Mouse (Mus musculus): ENCODE results near the gene Tex19.1. TPM values are rescaled to one million over a fixed set of nuclear protein-coding genes. Genes with fewer than 3 reads are reported as not detected.

The Tex19.1 gene
- polyA plus RNA-seq, 1 experiment from 2014 or later: not detected

GRCm38 (mm10) chr11:121121151-121121550 is 24.8 kb upstream of the Tex19.1 start:
- H3K9ac ChIP-seq: no peak overlapping the region
- H3K4me1 ChIP-seq (replicated peaks): no peaks in the 10 kb centered on the region
- no peaks in the 10 kb centered on the region for H3K27me3 ChIP-seq
- ATAC-seq (ENCODE audit: low read depth): no peak
- no peaks in the 10 kb centered on the region for H3K36me3 ChIP-seq
- WGBS: 77% methylated on average over 3 of the region's 3 CpGs
- H3K4me2 ChIP-seq: no peak overlapping the region
- no peak overlapping the region for H3K4me3 ChIP-seq
- no peak overlapping the region for H3K27ac ChIP-seq (replicated peaks)
- H3K9me3 ChIP-seq: no peaks in the 10 kb centered on the region

- H3K4me1 ChIP-seq (replicated peaks): no peaks in the 10 kb centered on the region
- no peaks in the 10 kb centered on the region for H3K9me3 ChIP-seq
- H3K27me3 ChIP-seq: no peaks in the 10 kb centered on the region
- H3K27ac ChIP-seq (replicated peaks): no peak overlapping the region
- no peak overlapping the region for H3K9ac ChIP-seq
- no peak overlapping the region for H3K4me3 ChIP-seq
- no peak for ATAC-seq (ENCODE audit: low read depth)
- no peak overlapping the region for H3K4me2 ChIP-seq
- H3K36me3 ChIP-seq: no peaks in the 10 kb centered on the region
- WGBS: 77% methylated on average over 2 of the region's 2 CpGs
These were observed 23.8 kb upstream of the Tex19.1 start for GRCm38 (mm10) chr11:121122024-121122670.

DNA sequence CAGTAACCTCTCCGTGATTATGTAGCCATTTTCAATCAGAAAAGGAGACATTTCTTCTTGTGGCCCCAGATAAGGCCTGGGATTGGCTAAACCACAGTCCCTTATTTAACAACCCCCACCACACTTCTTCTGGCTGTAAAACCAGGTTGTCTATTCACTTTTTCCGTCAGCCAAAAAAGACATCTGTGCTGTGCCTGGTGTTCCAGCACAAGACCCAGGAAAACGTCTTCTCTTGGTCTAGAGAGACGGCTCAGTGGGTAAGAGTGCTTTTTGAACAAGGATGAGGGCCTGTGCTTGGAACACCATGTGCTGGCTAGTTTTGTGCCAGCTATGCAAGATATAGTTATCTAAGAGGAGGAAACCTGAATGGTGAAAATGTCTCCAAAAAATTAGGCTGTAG is 22.5 kb upstream of the Tex19.1 start:
- ATAC-seq (ENCODE audit: low read depth): no peak
- Histone ChIP-seq H3K36me3 (no peaks in the 10 kb centered on the region), H3K4me3 (no peak overlapping the region), H3K4me2 (no peak overlapping the region), H3K27me3 (no peaks in the 10 kb centered on the region), H3K9ac (no peak overlapping the region), H3K4me1 (replicated peaks) (no peaks in the 10 kb centered on the region), H3K9me3 (no peaks in the 10 kb centered on the region), H3K27ac (replicated peaks) (no peak overlapping the region)
- 87% methylated on average over 4 of the region's 4 CpGs for WGBS

- ATAC-seq (ENCODE audit: low read depth): no peak
- no peak overlapping the region for H3K9ac ChIP-seq
- no peaks in the 10 kb centered on the region for H3K27me3 ChIP-seq
- 95% methylated on average over 3 of the region's 3 CpGs for WGBS
- no peak overlapping the region for H3K27ac ChIP-seq (replicated peaks)
- H3K36me3 ChIP-seq: no peaks in the 10 kb centered on the region
- no peaks in the 10 kb centered on the region for H3K9me3 ChIP-seq
- H3K4me1 ChIP-seq (replicated peaks): no peaks in the 10 kb centered on the region
- no peak overlapping the region for H3K4me2 ChIP-seq
- H3K4me3 ChIP-seq: no peak overlapping the region
These were observed 20.3 kb upstream of the Tex19.1 start for GRCm38 (mm10) chr11:121125522-121126172.

GRCm38 (mm10) chr11:121126395-121126794 is 19.5 kb upstream of the Tex19.1 start:
- no peak overlapping the region for H3K4me2 ChIP-seq
- no peaks in the 10 kb centered on the region for H3K9me3 ChIP-seq
- H3K27ac ChIP-seq (replicated peaks): no peak overlapping the region
- no peak for ATAC-seq (ENCODE audit: low read depth)
- no peaks in the 10 kb centered on the region for H3K27me3 ChIP-seq
- H3K4me3 ChIP-seq: no peak overlapping the region
- no peaks in the 10 kb centered on the region for H3K4me1 ChIP-seq (replicated peaks)
- WGBS: 78% methylated on average over 1 of the region's 1 CpGs
- H3K36me3 ChIP-seq: no peaks in the 10 kb centered on the region
- H3K9ac ChIP-seq: no peak overlapping the region

- no peak for ATAC-seq (ENCODE audit: low read depth)
- H3K36me3 ChIP-seq: no peaks in the 10 kb centered on the region
- 87% methylated on average over 3 of the region's 3 CpGs for WGBS
- no peak overlapping the region for H3K27ac ChIP-seq (replicated peaks)
- no peaks in the 10 kb centered on the region for H3K27me3 ChIP-seq
- H3K9ac ChIP-seq: no peak overlapping the region
- no peaks in the 10 kb centered on the region for H3K9me3 ChIP-seq
- H3K4me2 ChIP-seq: no peak overlapping the region
- no peak overlapping the region for H3K4me3 ChIP-seq
- H3K4me1 ChIP-seq (replicated peaks): no peaks in the 10 kb centered on the region
These were observed 18.5 kb upstream of the Tex19.1 start for GRCm38 (mm10) chr11:121127441-121127840.

DNA sequence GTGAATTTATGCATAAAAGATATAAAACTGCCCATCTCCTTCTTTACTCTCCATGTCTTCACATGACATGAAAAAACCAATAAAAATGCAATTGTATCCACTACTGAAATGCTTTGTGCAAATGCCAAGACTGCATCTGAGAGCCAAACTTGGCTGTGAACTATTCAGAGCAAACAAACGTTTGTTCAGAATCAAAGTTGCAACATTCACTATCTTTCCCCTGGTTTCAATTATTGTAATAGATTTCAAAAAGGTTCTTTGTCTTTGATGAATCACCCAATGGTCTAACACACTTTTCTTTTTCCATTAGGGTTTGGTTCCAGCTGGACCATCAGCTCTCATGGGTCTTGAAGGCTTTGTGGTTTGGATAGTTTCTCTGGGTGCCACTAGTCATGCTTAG is 16.3 kb upstream of the Tex19.1 start:
- Histone ChIP-seq H3K9ac (no peak overlapping the region), H3K4me3 (no peak overlapping the region), H3K4me2 (no peak overlapping the region), H3K4me1 (replicated peaks) (no peaks in the 10 kb centered on the region), H3K27ac (replicated peaks) (no peak overlapping the region), H3K36me3 (no peaks in the 10 kb centered on the region), H3K27me3 (no peaks in the 10 kb centered on the region), H3K9me3 (no peaks in the 10 kb centered on the region)
- ATAC-seq (ENCODE audit: low read depth): no peak
- WGBS: 83% methylated on average over 1 of the region's 1 CpGs

DNA sequence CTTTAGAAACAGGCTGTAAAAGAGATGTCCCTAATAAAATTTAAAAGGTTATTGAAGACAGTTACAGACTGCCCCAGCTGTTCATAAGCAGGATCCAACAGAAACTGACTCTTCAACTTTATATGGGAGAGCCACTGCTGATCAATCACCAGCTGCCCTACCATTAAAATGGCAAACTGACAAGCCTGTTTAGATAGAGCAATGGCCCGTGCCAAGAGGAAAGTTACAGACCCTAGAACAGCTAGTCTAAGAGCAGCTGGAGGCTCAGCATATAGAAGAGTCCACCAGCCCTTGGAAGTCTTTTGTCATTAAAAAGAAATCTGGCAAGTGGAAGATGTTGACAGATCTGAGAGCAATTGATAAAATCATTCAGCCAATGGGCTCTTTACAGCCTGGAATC is 11.3 kb upstream of the Tex19.1 start:
- H3K9ac ChIP-seq: no peak overlapping the region
- no peak overlapping the region for H3K4me3 ChIP-seq
- no peaks in the 10 kb centered on the region for H3K9me3 ChIP-seq
- H3K36me3 ChIP-seq: no peaks in the 10 kb centered on the region
- H3K4me1 ChIP-seq (replicated peaks): no peaks in the 10 kb centered on the region
- H3K4me2 ChIP-seq: no peak overlapping the region
- no peak overlapping the region for H3K27ac ChIP-seq (replicated peaks)
- no peak for ATAC-seq (ENCODE audit: low read depth)
- WGBS: 25% methylated on average over 1 of the region's 1 CpGs
- H3K27me3 ChIP-seq: no peaks in the 10 kb centered on the region; the same call in 1 of the 2 replicates

GRCm38 (mm10) chr11:121137682-121138081 is 8.3 kb upstream of the Tex19.1 start:
- 85% methylated on average over 5 of the region's 5 CpGs for WGBS
- Histone ChIP-seq H3K4me2 (no peak overlapping the region), H3K4me1 (replicated peaks) (0 out of 2 replicates have a peak, but pooled peaks cover 3% of the 10 kb centered on the region), H3K4me3 (no peak overlapping the region), H3K9ac (no peak overlapping the region), H3K36me3 (no peaks in the 10 kb centered on the region), H3K27ac (replicated peaks) (no peak overlapping the region), H3K27me3 (no peaks in the 10 kb centered on the region; the same call in 1 of the 2 replicates), H3K9me3 (no peaks in the 10 kb centered on the region)
- ATAC-seq (ENCODE audit: low read depth): no peak

DNA sequence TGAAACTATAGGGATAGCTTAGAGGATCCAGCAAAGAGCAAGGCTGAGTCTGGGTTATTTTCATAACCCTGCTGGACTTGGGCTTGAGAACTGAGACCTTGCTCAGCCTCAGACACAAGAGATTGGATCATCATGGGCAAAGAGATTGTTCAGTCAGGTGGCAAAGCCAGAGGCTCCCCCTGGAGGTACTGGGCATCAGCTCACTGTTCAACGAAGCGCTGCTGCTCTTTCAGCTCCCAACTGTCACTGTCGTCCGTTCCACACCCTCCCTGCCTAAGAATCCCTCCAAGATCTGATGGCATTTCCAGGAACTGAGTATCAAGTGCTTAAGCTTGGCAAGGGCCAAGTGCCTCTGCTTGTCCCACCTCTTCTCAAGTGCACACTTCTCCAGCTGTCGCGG is 7.2 kb upstream of the Tex19.1 start:
- Histone ChIP-seq H3K27ac (replicated peaks) (no peak overlapping the region), H3K9me3 (no peaks in the 10 kb centered on the region), H3K4me3 (no peak overlapping the region), H3K27me3 (no peaks in the 10 kb centered on the region; the same call in 1 of the 2 replicates), H3K4me1 (replicated peaks) (0 out of 2 replicates have a peak, but pooled peaks cover 3% of the 10 kb centered on the region), H3K9ac (no peak overlapping the region), H3K4me2 (no peak overlapping the region), H3K36me3 (no peaks in the 10 kb centered on the region)
- no peak for ATAC-seq (ENCODE audit: low read depth)
- 56% methylated on average over 6 of the region's 6 CpGs for WGBS

DNA sequence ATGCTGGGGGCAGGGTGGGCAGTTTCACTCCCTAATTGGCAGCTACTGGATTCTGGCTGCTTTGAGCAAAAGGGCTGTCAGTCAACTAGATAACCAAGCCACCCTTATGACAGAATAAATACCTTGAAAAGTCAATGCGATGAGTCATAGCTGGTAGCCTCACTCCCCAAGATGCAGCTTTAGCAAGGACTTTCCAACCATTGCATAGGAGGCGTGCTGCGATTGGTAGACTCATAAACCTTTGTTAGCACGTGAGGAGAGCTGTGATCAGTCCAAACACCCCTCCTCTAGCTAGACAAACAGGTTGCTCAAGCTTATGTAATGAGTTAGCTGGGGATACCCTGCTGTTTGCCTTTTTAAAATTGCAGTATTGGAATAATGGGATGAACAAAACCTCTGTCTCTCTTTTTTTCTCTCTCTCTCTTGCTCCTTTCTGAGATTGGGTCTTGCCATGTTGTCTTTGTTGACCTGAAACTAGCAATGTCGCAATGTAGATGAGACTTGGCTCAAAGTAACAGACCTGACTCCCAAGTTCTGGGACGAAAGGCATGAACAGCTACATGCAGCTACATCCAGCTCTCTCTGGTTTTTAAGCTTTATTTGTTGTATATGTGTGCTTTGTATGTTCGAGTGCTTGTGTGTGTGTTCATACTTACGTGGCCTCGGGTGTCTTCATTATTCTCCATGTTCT is 2.5 kb upstream of the Tex19.1 start:
- Histone ChIP-seq H3K9ac (no peak overlapping the region), H3K36me3 (no peaks in the 10 kb centered on the region), H3K4me2 (no peak overlapping the region), H3K4me3 (no peak overlapping the region), H3K27me3 (no peaks in the 10 kb centered on the region; the same call in 1 of the 2 replicates), H3K27ac (replicated peaks) (no peak overlapping the region), H3K4me1 (replicated peaks) (0 out of 2 replicates have a peak, but pooled peaks cover 3% of the 10 kb centered on the region), H3K9me3 (no peaks in the 10 kb centered on the region)
- no peak for ATAC-seq (ENCODE audit: low read depth)
- 81% methylated on average over 9 of the region's 9 CpGs for WGBS

DNA sequence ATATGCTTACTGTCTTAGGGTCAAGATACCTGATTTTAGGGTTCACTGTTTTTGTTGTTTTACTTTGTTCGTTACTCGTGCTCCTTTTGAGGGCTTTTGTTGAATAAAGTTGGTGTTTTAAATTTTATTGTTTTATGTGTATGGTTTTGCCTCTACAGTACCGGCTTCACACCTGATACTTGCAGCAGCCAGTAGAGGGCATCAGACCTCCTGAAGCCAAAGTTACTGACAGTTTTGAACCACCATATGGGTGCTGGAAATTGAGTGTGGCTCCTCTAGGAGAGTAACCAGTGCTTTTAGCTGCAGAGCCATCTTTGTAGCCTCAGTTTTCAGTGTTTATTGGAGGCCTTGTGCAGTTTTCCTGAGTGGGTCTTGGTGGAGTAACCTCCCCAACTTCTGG is 2.2 kb downstream of the Tex19.1 start:
- H3K4me3 ChIP-seq: no peak overlapping the region
- no peak overlapping the region for H3K9ac ChIP-seq
- ATAC-seq (ENCODE audit: low read depth): no peak
- no peak overlapping the region for H3K27ac ChIP-seq (replicated peaks)
- no peaks in the 10 kb centered on the region for H3K27me3 ChIP-seq
- H3K9me3 ChIP-seq: no peaks in the 10 kb centered on the region
- no peaks in the 10 kb centered on the region for H3K36me3 ChIP-seq
- WGBS: 69% methylated on average over 3 of the region's 3 CpGs
- no peaks in the 10 kb centered on the region for H3K4me1 ChIP-seq (replicated peaks)
- H3K4me2 ChIP-seq: no peak overlapping the region

All from neural tube, embryonic 13.5 days (tissue).